Mouse (Mus musculus): Measurements from ENCODE around the gene Krr1. TPM values are rescaled to one million over a fixed set of nuclear protein-coding genes. Genes with fewer than 3 reads are reported as not detected.

Gene Krr1
- total and polyA plus RNA-seq, 2 experiments from 2014 or later, result 27.5 TPM

GRCm38 (mm10) chr10:111959353-111959752 is 13.1 kb upstream of the Krr1 start:
- no peaks in the 10 kb centered on the region for H3K4me1 ChIP-seq (ENCODE audit: insufficient read depth, low read length)
- no peak for TF ChIP-seq CTCF (IDR thresholded peaks at IDR 0.05)
- H3K27ac ChIP-seq (ENCODE audit: low read depth, low read length), result no peak overlapping the region
- H3K4me3 ChIP-seq (ENCODE audit: low read depth, low read length), result no peak overlapping the region
- no peak for DNase-seq (ENCODE audit: low spot score)
- no peak overlapping the region for H3K4me2 ChIP-seq (ENCODE audit: low read depth, low read length, poor library complexity, severe bottlenecking)
- H3K36me3 ChIP-seq (ENCODE audit: insufficient read depth, low read length), result no peaks in the 10 kb centered on the region
- H3K9ac ChIP-seq (replicated peaks; ENCODE audit: low read length, poor library complexity, severe bottlenecking), result no peak overlapping the region
- WGBS, result 77% methylated on average over 2 of the region's 2 CpGs
- H3K27me3 ChIP-seq (ENCODE audit: insufficient read depth, low read length), result no peaks in the 10 kb centered on the region
- ATAC-seq (ENCODE audit: low FRiP score), result no peak
- no peaks in the 10 kb centered on the region for H3K9me3 ChIP-seq (ENCODE audit: low read length)

GRCm38 (mm10) chr10:111960459-111960858 is 12.0 kb upstream of the Krr1 start:
- 86% methylated on average over 6 of the region's 6 CpGs for WGBS
- no peak for TF ChIP-seq CTCF (IDR thresholded peaks at IDR 0.05)
- H3K4me3 ChIP-seq (ENCODE audit: low read depth, low read length), result no peak overlapping the region
- no peak for DNase-seq (ENCODE audit: low spot score)
- no peaks in the 10 kb centered on the region for H3K27me3 ChIP-seq (ENCODE audit: insufficient read depth, low read length)
- no peaks in the 10 kb centered on the region for H3K9me3 ChIP-seq (ENCODE audit: low read length)
- H3K36me3 ChIP-seq (ENCODE audit: insufficient read depth, low read length), result no peaks in the 10 kb centered on the region
- no peak overlapping the region for H3K4me2 ChIP-seq (ENCODE audit: low read depth, low read length, poor library complexity, severe bottlenecking)
- ATAC-seq (ENCODE audit: low FRiP score), result no peak
- no peaks in the 10 kb centered on the region for H3K4me1 ChIP-seq (ENCODE audit: insufficient read depth, low read length)
- H3K27ac ChIP-seq (ENCODE audit: low read depth, low read length), result no peak overlapping the region
- no peak overlapping the region for H3K9ac ChIP-seq (replicated peaks; ENCODE audit: low read length, poor library complexity, severe bottlenecking)

- H3K4me1 ChIP-seq (ENCODE audit: insufficient read depth, low read length), result no peaks in the 10 kb centered on the region
- no peak overlapping the region for H3K27ac ChIP-seq (ENCODE audit: low read depth, low read length)
- DNase-seq (ENCODE audit: low spot score) (peak; percentile 31), ATAC-seq (ENCODE audit: low FRiP score) (no peak)
- no peak overlapping the region for H3K9ac ChIP-seq (replicated peaks; ENCODE audit: low read length, poor library complexity, severe bottlenecking)
- H3K36me3 ChIP-seq (ENCODE audit: insufficient read depth, low read length), result no peaks in the 10 kb centered on the region
- H3K4me2 ChIP-seq (ENCODE audit: low read depth, low read length, poor library complexity, severe bottlenecking), result no peak overlapping the region
- TF ChIP-seq CTCF (IDR thresholded peaks at IDR 0.05), result peak; percentile 71
- no peaks in the 10 kb centered on the region for H3K9me3 ChIP-seq (ENCODE audit: low read length)
- no peak overlapping the region for H3K4me3 ChIP-seq (ENCODE audit: low read depth, low read length)
- H3K27me3 ChIP-seq (ENCODE audit: insufficient read depth, low read length), result no peaks in the 10 kb centered on the region
- 53% methylated on average over 4 of the region's 4 CpGs for WGBS
These were observed 6.1 kb upstream of the Krr1 start for GRCm38 (mm10) chr10:111966394-111966793.

- Histone ChIP-seq H3K4me3 (ENCODE audit: low read depth, low read length) (no peak overlapping the region), H3K9ac (replicated peaks; ENCODE audit: low read length, poor library complexity, severe bottlenecking) (no peak overlapping the region), H3K4me2 (ENCODE audit: low read depth, low read length, poor library complexity, severe bottlenecking) (no peak overlapping the region), H3K4me1 (ENCODE audit: insufficient read depth, low read length) (0 out of 2 replicates have a peak, but pooled peaks cover 6% of the 10 kb centered on the region), H3K9me3 (ENCODE audit: low read length) (no peaks in the 10 kb centered on the region), H3K27ac (ENCODE audit: low read depth, low read length) (no peak overlapping the region), H3K27me3 (ENCODE audit: insufficient read depth, low read length) (no peaks in the 10 kb centered on the region), H3K36me3 (ENCODE audit: insufficient read depth, low read length) (peaks cover 6% of the 10 kb centered on the region; the same call in 1 of the 2 replicates)
- no peak for TF ChIP-seq CTCF (IDR thresholded peaks at IDR 0.05)
- WGBS, result 85% methylated on average over 3 of the region's 3 CpGs
- ATAC-seq (ENCODE audit: low FRiP score) (peak; percentile 45; the same call in 1 of the 2 replicates), DNase-seq (ENCODE audit: low spot score) (no peak)
These were observed 535 bp upstream of the Krr1 start for GRCm38 (mm10) chr10:111971929-111972328.

- 0 out of 2 replicates have a peak, but pooled peaks cover 6% of the 10 kb centered on the region for H3K4me1 ChIP-seq (ENCODE audit: insufficient read depth, low read length)
- ATAC-seq (ENCODE audit: low FRiP score) (peak; percentile 21; the same call in 1 of the 2 replicates), DNase-seq (ENCODE audit: low spot score) (peak; percentile 74)
- H3K9me3 ChIP-seq (ENCODE audit: low read length), result no peaks in the 10 kb centered on the region
- H3K4me3 ChIP-seq (ENCODE audit: low read depth, low read length), result no peak overlapping the region
- H3K9ac ChIP-seq (replicated peaks; ENCODE audit: low read length, poor library complexity, severe bottlenecking), result no peak overlapping the region
- no peaks in the 10 kb centered on the region for H3K27me3 ChIP-seq (ENCODE audit: insufficient read depth, low read length)
- H3K4me2 ChIP-seq (ENCODE audit: low read depth, low read length, poor library complexity, severe bottlenecking), result no peak overlapping the region
- TF ChIP-seq CTCF (IDR thresholded peaks at IDR 0.05), result peak; percentile 97
- H3K27ac ChIP-seq (ENCODE audit: low read depth, low read length), result no peak overlapping the region
- H3K36me3 ChIP-seq (ENCODE audit: insufficient read depth, low read length), result peaks cover 35% of the 10 kb centered on the region
- 43% methylated on average over 5 of the region's 5 CpGs for WGBS
These were observed 5.1 kb downstream of the Krr1 start for GRCm38 (mm10) chr10:111977584-111977983.

- no peak overlapping the region for H3K27ac ChIP-seq (ENCODE audit: low read depth, low read length)
- no peak overlapping the region for H3K4me3 ChIP-seq (ENCODE audit: low read depth, low read length)
- no peak overlapping the region for H3K9ac ChIP-seq (replicated peaks; ENCODE audit: low read length, poor library complexity, severe bottlenecking)
- no peaks in the 10 kb centered on the region for H3K9me3 ChIP-seq (ENCODE audit: low read length)
- no peak for TF ChIP-seq CTCF (IDR thresholded peaks at IDR 0.05)
- 91% methylated on average over 5 of the region's 5 CpGs for WGBS
- H3K36me3 ChIP-seq (ENCODE audit: insufficient read depth, low read length), result peaks cover 47% of the 10 kb centered on the region
- ATAC-seq (ENCODE audit: low FRiP score) (no peak), DNase-seq (ENCODE audit: low spot score) (no peak)
- no peaks in the 10 kb centered on the region for H3K27me3 ChIP-seq (ENCODE audit: insufficient read depth, low read length)
- H3K4me1 ChIP-seq (ENCODE audit: insufficient read depth, low read length), result no peaks in the 10 kb centered on the region
- H3K4me2 ChIP-seq (ENCODE audit: low read depth, low read length, poor library complexity, severe bottlenecking), result no peak overlapping the region
These were observed 10.6 kb downstream of the Krr1 start for GRCm38 (mm10) chr10:111983070-111983469.

Measured in midbrain, postnatal 0 days (tissue).